Mouse (Mus musculus): Measurements from ENCODE around the gene Zbtb16. TPM values are rescaled to one million over a fixed set of nuclear protein-coding genes. Genes with fewer than 3 reads are reported as not detected.

Gene Zbtb16
- total RNA-seq, 1 experiment from 2014 or later = 7.3 TPM

DNA sequence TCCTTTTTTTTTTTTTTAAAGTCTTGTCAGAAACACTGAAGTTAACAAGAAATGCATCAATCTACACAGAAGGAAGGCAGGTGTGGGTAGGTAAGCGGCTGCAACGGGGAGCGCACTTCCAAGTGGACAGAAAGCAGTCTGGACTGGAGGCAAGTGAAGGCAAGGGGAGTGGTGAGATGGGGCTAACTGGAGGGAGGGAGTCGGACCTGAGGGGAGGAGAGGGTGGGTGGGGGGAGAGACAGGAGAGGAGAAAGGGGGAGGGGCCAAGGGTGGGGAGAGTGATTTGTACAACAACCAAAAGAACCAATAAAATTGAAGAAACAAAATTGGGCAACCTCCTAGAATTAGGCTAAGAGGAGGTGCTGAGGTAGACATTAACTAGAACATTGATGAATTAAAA is 184.0 kb downstream of the Zbtb16 start:
- no peak for ATAC-seq (replicated peaks; ENCODE audit: low read depth, poor library complexity, severe bottlenecking)

DNA sequence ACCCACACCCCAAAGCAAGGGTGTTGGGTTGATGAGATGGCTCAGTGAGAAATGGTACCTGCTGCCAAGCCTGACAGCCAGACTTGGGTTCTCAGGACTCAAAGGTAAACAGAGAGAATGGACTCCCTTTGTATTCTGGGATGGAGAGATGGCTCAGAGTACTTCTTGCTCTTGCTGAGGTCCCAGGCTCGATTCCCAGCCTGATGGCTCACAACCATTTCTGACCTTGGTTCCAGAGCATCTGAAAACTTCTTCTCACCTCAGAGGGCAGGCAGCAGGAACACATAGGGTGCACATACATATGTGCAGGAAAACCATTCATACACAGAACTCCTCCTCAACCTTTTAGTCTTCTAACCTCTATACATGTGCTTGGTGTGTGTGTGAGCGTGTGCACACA is 185.2 kb downstream of the Zbtb16 start:
- ATAC-seq (replicated peaks; ENCODE audit: low read depth, poor library complexity, severe bottlenecking) = no peak

DNA sequence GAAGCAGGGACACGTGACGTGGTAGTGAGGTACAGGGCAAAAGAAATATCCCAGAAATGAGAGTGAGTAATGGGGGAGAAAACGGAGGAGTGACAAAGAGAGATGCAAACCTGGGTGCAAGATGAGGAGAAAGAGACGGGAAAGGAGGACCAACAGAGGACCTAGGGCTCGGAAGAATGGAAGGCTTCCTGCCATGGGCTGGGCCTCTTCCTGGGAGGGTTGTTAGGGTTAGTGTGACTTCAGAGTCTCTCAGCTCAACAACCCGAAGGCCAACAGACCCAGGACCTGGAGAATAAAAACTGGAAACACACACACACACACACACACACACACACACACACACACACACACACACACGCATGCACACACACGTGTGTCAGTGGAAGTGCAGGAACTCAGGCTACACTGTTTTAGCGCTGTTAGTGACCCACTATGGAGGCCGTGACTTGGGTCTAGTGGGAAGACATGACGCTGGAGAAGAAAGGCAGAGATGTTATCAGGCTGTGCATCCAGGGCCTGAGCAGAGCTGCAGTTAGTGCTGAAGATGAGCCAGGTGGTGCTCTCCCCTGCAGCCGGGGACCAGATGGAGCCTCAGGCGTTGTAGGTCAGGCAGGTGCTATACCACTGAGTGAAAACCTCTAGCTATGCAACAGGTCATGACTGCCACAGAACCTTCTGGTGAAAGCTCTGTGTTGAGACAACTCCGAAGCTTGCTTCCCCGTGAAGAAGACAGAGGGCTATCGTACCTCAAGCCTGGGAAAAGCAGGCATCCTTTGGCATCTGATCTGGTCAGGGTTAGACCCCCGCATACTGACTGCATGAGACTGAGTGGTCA is 186.0 kb downstream of the Zbtb16 start:
- no peak for ATAC-seq (replicated peaks; ENCODE audit: low read depth, poor library complexity, severe bottlenecking)

DNA sequence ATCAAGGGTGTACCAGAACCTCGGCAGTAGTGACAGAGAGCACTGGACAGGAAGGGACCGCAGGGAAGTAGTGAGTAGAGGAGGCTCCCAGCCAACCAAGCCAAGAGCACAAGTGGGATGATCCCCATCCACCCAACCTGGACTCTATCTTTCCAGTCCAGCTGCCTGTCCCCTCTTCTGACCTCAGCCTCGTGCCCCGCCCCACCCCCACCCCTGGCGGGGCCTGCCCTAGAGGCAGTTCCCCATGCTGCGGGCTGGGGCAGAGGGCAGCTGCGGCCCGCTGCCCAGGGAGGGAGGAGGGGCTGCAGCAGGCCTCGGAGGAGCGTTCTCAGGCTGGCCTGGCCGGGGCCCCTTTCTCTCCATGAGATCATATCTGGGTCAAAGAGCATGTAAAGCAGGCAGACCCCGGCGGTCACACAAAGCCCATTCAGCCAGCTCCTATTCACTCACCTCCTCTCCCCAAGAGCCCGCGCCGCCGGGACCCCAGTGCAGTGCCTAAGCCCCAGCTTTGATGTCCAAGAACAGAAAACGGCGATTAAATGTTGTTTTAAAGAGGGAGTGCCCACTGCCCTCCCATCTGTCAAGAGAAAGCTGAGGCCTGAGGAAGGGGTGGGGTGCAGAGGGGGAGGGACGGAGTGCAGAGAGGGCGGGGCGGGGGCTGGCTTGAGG is 186.8 kb downstream of the Zbtb16 start:
- ATAC-seq (replicated peaks; ENCODE audit: low read depth, poor library complexity, severe bottlenecking) = peak; percentile 24; the same call in 1 of the 2 replicates

DNA sequence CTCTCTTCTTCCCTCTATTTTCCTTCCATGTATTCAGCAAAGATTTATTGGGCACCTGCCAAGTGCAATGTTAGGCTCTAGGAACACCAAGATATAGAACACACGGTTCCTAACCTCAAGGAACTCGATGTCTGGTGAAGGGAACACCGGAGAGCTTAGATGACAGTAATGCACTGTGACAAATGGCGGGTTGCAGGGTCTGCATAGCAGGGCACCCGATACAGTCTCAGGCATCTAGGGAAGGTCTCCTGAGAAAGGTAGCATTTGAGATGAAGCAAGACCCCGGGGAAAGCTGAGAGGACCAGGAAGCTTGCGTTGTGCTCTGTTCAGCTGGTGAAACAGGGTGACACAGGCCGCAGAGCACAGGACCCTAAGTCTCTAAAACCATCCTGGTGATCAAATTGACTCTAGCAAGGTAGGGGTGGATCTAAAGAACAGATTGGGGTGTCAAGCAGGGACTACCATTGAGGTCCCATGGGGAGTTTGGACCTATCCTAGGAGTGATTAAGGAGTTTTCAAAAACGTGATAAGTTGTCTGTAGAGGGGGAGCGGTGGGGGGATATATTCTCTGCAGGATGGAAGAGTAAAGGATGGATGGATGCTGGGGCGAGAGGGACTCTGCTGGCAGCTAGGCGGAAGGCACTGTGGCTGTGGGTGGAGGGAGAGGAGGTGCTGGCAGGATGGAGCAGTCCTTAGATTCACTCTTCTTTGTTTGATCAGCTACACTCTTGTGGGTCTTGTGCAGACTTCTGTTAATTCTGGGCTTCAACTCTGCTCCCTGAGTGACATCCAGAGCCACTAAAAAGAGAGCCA is 187.5 kb downstream of the Zbtb16 start:
- no peak for ATAC-seq (replicated peaks; ENCODE audit: low read depth, poor library complexity, severe bottlenecking)

DNA sequence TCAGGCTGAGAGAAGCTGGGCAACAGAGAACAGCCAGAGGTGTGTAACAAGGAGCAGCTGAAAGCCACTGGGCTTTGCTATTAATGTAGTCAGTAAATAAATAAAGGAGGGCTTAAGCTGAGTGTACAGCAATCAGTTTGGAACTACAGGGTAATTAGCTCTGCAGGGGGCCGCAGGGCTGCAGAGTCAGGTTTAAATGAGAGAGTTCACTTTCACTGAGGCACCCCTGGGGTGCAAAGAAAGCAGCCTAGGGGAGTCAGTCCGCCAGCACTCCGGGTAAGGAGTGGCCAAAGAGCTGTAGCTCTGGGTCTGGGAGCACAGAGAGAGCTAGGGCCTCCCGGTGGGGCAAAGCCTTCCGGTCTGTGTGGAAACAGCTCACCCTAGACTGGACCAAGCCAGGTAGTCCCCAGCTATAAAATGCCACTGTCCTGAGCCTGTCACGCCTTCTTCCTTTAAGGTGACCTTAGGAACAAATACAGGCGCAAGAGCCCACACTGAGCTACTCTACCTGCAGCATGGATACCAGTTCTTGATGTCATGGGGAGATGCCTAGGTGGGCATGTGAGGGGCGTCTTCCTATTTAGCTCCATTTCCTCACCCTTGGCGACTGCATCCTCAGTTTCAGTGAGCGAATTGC is 188.3 kb downstream of the Zbtb16 start:
- no peak for ATAC-seq (replicated peaks; ENCODE audit: low read depth, poor library complexity, severe bottlenecking)

DNA sequence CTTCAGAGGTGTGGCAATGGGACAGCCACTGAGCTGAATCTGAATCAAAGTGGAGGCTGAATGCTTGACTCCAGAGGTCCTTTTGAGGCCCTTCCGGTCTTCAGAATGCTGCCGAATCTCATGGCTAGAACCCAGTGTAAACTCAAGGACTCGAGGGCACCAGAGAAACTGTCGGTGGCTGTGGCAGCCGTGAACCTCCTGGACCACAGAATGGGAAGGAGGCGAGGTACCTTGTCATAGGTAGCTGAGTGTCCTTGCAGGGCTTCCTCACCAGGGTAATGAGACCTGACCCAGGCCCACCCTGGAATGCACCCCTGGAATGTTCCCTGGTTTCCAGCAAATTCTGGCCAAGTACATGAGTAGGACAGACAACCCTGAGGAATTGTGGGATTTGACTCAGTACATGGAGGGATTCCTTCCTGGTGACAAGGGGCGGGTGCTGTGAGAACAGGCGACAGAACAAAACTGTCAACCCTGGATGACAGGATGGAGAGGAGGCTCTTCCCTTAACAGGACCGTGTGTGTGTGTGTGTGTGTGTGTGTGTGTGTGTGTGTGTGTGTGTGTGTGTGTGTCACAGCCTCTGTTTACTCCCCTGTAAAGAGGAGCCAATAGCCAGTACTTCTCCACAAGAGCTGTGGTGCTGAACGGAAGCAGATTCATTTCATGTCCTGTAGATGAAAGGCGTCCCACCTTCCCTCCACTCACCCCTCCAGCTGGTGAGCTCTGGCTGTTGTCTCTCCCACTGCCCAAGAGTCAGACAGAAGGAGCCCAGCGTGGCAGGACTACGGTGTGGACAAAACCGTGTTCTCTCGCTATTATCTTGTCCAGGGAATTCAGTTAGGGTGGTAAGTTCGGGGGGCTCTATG is 189.0 kb downstream of the Zbtb16 start:
- no peak for ATAC-seq (replicated peaks; ENCODE audit: low read depth, poor library complexity, severe bottlenecking)

DNA sequence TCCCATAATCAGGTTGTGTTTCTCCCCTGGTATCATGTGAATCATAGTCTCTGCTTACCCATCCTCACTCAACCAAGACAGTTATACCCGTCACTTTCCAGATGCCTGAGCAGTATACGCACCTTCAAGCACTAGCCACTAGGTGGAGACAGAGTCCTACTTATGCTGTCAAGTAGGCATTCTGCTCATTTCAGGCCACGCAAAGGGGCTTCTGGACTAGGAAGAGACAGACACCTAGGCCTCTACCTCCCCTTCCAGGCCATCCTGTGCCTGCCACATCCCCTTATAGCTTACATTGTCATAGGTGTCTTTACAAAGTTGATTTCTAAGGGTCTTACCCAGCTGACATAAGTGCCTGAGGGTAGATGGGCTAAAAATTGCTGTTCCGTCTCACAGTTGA is 189.8 kb downstream of the Zbtb16 start:
- ATAC-seq (replicated peaks; ENCODE audit: low read depth, poor library complexity, severe bottlenecking) = peak; percentile 73

DNA sequence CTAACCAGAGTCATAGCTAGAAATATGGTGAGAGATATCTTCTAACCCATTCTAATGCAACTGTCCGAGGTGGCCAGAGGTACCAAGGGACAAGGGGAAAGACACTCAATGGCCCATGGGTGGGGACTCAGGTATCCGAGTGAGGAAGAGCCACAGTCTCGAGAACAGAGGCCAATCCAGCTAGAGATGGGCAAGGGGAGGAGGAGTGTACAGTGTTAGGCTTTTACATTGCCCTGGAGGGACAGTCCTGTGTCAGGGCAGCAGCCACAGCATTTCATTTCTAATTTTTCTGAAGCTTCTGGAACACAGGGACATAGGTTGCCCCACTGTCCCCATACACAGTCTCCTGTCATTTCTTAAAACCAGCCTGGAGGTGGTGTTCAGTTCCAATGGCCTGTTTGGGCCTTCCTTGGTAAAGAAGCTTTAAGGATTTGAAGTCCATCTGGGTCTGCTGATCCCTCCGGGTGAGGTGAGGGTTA is 190.3 kb downstream of the Zbtb16 start:
- no peak for ATAC-seq (replicated peaks; ENCODE audit: low read depth, poor library complexity, severe bottlenecking)

DNA sequence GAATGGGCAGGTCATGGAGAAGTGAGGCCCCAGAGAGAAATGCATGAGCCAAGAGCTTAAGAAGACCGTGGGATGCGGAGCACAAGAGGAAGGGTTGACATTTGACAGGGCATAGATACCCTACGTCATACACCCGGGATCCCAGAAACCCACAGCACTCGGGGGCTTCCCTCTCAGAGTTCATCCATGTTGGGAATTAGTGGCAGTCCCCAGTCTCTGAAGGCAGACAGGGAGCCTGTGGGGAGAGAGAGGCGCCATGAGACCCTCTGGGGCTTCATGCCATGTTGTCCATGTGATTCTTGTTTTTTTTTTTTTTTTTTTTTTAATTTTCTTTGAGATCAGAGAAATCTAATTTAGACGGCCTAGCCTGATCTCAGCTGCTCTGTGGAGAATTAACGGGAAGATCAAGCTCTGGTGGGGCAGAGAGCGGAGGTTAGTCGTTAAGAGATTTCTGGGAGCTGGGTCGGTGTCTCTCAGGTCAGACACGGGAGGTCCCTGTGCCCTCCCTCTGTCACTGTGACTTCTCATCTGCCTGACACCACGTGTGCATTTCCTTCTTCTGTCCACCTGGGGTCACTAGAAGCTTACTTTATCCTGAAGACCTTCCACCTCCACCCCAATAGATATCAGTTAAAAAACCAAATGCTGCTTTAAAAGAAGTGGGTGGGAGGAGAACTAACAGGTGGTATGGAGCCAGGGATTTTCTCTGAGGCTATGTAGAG is 190.9 kb downstream of the Zbtb16 start:
- peak; percentile 79 for ATAC-seq (replicated peaks; ENCODE audit: low read depth, poor library complexity, severe bottlenecking)

DNA sequence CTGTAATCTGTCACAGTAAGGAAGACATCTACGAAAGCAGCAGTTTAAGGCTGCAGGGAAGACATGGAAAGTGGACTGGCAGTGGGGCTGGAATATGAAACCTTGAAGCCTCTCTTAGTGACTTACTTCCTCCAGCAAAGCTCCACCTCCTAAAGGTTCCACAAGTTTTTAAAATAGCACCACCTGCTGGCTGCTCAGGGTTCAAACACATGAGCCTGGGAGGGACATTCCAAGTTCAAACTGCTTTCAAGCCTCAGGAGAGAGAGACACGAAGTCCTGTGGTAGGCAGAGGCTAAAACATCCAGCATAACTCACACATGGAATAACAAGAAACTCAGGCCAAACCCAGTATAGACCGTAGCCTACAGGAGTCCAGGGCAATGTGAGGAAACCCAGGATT is 191.6 kb downstream of the Zbtb16 start:
- ATAC-seq (replicated peaks; ENCODE audit: low read depth, poor library complexity, severe bottlenecking) = no peak

DNA sequence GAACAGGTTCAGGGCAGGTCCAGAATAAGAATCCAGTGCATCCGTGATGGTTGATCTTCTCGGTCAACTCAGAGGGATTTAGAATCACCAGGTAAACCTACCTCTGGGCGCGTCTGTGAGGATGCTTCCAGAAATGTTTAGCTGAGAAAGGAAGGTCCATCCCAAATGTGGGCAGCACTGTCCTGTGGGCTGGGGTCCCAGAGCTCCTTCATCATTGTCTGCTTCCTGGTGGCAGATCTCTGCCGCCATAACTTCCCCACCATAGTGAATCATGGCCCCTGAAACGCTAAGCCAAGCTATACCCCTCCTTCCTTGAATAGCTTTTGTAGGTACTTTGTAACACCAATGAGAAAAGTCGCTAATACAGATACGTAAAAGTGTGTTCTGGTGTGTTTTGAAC is 194.4 kb downstream of the Zbtb16 start:
- ATAC-seq (replicated peaks; ENCODE audit: low read depth, poor library complexity, severe bottlenecking) = no peak

DNA sequence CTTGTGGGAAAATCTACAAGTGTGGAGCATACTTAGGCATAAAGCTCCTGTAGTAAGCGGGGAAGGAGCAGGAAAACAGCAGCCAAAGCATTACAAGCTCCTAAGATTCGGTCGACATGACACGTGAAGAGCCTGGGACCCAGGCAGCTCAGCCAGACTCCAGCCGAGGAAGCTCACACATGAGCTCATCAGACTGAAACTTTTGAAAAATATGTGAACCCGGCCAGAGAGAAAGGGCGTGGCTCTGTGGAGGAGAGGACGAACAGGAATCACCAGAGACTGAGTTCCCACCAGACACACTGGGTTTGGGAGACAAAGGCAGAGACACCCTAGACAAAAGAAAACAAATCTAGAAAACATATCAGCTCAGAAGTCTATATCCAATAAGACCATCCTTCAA is 195.1 kb downstream of the Zbtb16 start:
- ATAC-seq (replicated peaks; ENCODE audit: low read depth, poor library complexity, severe bottlenecking) = no peak

DNA sequence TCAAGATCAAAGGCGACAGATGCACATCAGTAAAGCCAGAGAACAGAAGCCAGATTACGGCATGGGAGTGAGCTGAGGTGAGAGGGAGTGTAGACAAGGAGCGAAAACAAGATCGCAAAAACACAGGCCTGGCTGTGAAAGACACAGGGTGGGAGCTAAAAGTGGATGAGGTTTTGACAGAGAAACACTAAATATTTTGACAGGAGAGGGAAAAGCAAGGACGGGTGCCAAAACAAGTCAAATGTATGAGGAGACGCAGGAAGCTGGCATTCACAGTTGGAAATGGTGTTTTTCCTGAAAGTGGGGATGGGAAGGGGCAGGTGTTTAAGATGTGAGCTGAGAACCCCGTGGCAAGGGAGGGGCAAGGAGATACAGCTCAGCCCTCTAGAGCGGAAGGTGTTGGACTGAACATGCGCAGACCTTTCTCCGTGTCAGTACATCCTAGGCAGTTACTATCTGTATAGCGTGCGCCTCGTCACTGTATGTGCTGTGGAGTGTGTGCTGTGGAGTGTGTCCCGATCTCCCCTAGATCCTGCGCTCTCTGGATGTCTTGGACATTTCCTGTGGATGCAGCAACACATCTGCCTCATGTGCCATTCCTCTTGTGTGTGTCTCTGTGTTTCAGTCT is 197.7 kb downstream of the Zbtb16 start:
- ATAC-seq (replicated peaks; ENCODE audit: low read depth, poor library complexity, severe bottlenecking) = no peak

DNA sequence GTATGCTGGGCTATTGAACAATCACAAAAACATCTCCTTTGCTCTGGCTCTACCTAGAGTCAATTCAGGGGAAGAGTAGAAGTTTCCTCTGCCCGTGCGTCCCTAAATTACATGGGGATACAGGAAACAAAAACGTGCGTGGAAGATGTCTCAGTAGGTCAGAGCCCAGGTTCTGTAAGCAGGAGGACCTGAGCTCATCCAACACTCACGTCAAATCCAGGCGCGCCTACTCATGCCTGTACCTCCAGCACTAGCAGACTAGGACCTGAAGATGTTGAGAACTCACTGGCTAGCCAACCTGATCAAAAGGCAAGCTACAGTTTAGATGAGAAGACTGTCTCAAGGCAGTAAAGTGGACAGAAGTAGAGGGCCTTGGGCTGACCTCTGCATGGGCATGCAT is 198.9 kb downstream of the Zbtb16 start:
- ATAC-seq (replicated peaks; ENCODE audit: low read depth, poor library complexity, severe bottlenecking) = no peak

DNA sequence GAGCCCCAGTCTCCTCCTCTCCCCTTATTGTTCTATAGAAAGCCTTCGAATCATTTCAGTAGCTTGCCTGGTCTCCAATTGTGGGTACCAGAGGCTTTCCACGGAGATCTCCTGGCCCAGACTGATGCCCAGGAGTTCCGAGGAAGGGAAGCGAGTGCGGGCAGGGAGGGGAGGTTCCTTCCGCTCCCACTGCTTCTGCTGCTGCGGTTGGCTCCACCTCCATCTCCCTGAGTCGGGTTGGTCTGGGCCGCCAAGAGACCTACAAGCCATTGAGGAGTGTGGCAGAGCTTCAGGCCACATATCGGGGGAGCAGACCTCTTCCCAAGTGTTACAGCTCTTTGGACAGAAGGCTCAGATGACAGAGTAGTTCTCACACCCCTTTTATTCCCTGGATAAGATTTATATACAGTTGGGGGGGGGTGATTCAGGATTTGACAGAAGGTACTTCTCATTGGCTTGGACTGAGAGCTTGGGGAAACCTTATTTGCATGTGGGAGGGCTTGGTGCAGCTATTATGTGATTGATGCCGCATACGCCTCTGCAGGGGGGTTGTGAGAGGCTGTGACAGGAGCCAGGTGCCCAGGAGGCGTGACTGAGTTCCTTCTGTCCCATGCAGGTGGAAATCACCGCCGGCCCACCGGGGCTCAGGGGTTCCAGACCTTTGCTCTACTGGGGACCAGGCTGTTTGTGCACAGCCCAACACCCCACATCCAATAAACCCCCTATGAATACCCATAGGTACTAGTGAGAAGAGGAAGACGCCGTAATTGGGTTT is 200.3 kb downstream of the Zbtb16 start:
- peak; percentile 62; the same call in 1 of the 2 replicates for ATAC-seq (replicated peaks; ENCODE audit: low read depth, poor library complexity, severe bottlenecking)

DNA sequence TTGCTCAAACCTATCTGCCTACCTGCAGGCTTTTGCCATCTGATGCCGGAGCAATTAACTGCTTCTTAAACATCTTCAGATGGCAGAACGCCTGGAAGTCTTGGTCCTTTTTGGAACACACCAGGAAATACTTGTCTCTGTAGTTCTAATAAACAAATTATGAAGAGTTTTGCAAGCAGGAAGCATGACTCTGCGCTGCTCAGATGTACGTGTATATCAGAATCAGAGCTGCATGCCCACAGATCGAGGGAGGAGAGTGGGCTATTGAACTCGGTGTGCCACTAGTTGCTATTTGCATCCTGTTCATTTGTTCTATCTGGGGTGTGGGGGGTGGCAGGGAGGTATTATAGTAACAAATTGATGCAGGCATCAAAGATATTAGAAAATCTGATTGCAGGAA is 202.9 kb downstream of the Zbtb16 start:
- no peak for ATAC-seq (replicated peaks; ENCODE audit: low read depth, poor library complexity, severe bottlenecking)

All from common myeloid progenitor, adult 5-6 weeks (primary cell).